Mouse (Mus musculus) heart, postnatal 4 days (tissue): ENCODE measurements around the gene Efcab3. TPM values are rescaled to one million over a fixed set of nuclear protein-coding genes. Genes with fewer than 3 reads are reported as not detected.
A peak's percentile ranks its signal among the peaks of the same experiment; 100 is the strongest.

Source experiments
- DNase-seq: peaks from one replicate; pipeline ENCODE4 v3.0.0; 2021
- total RNA-seq, 2 experiments: library from RNA; stranded (reverse); gene quantifications; 2 replicates each; pipeline ENCODE4 v1.2.3; 2021

Efcab3 gene
- total RNA-seq, 2 experiments from 2014 or later = not detected

DNA sequence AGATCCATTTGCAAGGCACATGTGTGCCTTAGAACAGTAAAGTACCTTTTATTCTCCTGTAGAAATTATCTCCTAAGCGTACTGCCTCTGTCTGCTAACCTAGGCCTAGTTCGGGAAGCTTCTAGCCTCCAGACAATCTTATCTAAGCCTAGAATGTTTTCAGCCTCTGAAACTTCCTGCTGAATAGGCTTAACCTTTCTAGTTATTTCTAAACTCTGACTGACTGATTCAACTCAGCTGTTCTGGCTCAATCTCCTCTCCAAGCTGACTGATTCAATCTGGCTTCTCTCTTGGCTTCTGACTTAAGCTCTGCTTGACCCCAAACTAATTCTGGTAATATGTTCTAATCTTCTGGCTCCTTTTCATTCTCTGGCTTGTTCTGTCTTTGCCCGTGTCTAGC is 86.0 kb downstream of the Efcab3 start:
- no peak for DNase-seq

DNA sequence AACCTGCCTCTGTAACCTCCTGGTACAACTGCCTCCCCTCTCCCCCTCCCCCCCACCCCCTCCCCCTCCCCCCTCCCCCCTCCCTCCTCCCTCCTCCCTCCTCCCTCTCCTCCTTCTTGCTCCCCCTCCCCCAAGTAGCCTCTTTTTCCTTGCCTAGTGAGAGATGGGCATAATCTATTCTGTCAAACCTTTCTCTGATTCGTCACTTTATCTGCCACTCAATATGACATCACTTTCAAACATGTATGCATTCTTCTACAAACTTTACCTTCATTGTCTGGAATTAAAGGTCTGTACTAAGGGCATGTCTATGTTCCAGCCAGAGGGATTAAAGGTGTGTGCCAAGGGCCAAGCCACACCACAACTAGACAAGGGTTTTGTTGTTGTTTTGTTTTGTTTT is 86.4 kb downstream of the Efcab3 start:
- DNase-seq = no peak

DNA sequence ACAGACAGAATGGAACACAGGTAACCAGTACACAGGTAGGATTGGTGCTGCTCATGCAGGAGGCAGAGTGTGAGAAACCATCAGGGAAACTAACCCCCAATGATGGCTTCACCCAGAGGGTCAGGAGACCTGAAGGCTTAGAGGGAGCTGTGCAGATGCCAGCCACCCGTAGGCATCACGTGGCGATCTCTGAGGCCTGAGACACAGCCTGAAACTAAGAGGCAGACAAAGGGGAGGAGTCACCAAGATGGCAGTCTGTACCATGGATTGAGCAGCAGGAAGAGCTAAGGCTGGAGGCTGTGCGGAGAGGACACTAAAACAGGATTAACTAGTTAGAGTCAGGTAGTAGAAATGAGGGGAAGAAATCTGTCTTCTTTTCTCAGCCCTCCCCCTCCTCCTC is 87.3 kb downstream of the Efcab3 start:
- DNase-seq = no peak

DNA sequence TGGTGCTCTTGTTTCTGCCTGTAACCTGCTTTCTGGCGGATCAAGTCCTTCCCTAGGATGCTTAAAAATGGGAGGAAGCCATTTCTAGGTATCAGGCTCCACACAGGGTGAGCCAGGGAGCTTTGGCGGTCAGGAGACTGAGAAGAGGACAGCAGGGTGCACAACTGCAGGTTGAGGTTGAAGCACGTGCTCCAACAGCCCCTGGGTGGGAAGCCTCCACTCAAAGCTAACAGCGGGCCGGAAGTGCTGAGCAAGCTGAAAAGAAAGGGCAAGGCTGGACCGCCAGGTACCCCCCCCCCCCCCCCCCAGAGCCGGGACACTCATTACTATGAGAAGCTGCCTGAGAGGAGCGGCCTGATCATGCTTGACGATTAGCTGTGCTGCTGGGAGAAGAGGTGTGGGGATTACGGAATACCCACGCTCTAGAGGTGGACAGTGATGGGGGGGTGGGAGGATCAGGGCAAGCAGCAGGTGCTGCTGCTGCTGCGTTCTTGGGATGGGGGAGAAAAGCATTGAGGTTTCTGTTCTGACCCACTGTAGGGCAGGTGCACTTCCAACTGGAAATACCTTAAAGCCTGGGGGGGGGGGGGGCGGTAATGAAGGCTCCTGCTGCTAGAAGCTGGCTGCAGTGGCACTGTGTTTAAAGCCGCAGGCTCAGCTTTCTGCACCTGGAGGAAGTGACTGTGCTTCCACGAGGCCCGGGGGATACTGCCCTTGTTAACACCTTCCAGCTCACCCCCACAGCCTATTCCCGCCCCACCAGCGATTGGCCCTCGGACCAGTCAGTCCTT is 88.0 kb downstream of the Efcab3 start:
- DNase-seq = no peak

DNA sequence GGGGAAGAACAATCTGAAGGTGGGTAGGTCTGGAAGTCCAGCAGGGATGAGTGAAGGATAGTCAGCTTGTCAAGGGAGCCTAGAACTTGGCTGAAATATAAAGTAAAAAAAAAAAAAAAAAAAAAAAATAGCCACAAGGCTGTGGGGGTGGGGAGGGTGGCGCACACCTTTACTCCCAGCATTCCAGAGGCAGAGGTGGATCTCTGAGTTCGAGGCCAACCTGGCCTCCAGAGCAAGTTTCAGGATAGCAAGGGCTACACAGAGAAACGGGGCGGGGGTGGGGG is 88.6 kb downstream of the Efcab3 start:
- no peak for DNase-seq

- DNase-seq = no peak
Measured at GRCm38 (mm10) chr11:105152357-105152899, 89.0 kb downstream of the Efcab3 start.

DNA sequence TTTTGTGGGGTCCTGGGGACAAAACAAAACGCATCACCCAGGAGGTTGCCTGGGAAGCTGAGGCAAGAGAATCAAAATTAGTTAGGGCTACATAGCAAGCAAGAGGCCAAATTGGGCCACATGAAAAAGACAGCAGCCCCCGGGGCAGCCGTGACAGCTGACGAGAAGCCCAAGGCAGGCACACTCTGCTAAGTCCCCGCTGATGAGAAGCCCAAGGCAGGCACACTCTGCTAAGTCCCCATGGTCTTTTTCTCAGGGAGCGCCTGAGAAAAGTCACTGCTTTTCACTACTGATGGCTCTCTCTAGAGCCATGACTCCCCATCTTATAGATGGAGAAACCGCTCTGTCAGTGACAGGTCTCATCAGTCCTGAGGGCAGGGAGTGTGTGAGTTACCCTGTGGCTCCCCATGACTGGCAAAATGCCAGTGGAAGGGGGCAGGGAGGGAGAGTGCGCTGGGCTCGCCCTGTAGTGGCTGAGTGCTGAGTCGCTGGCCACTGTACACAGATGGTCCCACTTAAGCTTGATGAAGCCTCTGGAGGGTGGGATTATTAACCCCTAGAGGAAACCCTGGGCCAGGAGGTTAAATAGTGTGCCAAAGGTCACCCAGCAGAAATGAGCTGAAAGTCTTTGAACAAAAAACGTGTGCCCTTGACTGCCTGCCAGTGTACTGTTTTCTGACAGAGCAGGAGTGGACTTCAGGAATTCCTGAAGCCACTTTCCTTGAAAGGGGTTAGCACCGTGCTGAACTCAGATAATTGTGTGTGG is 89.9 kb downstream of the Efcab3 start:
- DNase-seq = peak; percentile 81

DNA sequence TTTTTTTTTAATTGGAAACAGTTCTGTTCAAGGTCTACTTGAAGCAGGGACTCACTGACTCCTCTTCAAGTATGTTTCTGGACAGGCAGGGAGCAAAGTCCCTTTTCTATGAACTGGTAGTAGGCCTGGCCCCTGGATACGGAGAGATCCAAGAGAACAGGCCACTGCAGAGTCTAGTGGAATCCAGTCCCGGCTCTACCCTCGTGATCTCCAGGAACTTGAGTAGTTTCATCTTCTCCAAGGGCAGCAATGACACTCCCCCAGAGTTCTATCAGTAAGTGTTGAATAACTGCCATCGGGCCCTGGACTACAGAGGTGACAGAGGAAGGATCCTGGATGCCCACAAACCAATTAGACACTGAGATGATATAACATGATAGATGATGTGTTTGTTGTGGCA is 92.5 kb downstream of the Efcab3 start:
- DNase-seq = no peak

DNA sequence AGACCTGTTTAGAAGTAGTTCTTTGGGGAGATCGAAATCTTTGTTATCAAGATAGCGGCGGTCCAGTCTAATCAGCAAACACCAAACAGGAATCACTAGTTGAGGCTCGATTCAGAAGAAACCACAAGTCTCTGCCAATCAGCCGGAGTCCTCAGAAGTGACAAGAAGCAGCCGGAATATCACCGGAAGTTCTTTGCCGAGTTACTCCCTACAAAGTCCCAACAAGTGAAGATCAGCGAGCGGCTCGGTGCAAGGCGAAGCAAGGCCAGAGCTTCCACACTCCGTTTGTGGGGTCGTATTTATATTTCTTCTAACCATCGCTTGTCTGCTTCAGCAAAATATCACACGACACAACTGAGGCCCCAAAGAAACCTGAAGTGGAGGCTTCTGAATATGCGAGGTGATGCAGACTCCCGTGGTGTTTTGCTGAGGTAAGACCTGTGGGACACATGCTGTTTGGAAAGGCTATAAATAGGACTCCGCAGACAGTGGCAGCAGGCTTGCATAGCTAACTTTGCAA is 93.4 kb downstream of the Efcab3 start:
- DNase-seq = peak; percentile 25

GRCm38 (mm10) chr11:105158047-105158446 is 94.7 kb downstream of the Efcab3 start:
- DNase-seq = no peak

DNA sequence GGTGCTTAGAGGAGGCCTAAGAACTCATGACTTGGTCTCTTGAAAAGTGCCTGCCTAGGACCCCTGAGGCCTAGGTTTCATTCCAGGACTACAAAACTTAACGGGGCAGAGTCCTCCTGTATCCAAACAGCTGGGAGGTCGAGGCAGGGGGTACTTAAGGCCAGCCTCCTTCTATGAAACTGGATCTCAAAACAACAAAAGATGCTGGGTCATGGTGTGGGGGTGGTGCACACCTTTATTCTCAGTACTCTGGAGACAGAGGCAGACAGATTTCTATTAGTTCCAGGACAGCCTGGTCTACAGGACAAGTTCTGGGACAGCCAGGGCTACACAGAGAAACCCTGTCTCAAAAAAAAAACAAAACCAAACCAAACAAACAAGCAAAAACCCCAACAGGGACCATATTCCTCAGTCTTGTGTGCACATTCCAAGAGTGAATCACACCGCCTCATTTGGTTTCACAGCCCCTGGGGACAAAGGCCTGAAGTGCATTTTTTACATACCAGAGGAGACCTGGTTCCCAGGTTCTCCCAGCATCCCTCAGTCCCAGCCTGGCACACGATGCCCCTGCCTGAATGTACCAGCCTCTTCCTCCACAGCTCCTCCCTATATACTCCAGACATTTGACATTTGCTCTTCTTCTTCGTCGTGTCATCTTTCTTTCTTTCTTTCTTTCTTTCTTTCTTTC is 96.4 kb downstream of the Efcab3 start:
- DNase-seq = no peak

GRCm38 (mm10) chr11:105161411-105161810 is 98.0 kb downstream of the Efcab3 start:
- no peak for DNase-seq

DNA sequence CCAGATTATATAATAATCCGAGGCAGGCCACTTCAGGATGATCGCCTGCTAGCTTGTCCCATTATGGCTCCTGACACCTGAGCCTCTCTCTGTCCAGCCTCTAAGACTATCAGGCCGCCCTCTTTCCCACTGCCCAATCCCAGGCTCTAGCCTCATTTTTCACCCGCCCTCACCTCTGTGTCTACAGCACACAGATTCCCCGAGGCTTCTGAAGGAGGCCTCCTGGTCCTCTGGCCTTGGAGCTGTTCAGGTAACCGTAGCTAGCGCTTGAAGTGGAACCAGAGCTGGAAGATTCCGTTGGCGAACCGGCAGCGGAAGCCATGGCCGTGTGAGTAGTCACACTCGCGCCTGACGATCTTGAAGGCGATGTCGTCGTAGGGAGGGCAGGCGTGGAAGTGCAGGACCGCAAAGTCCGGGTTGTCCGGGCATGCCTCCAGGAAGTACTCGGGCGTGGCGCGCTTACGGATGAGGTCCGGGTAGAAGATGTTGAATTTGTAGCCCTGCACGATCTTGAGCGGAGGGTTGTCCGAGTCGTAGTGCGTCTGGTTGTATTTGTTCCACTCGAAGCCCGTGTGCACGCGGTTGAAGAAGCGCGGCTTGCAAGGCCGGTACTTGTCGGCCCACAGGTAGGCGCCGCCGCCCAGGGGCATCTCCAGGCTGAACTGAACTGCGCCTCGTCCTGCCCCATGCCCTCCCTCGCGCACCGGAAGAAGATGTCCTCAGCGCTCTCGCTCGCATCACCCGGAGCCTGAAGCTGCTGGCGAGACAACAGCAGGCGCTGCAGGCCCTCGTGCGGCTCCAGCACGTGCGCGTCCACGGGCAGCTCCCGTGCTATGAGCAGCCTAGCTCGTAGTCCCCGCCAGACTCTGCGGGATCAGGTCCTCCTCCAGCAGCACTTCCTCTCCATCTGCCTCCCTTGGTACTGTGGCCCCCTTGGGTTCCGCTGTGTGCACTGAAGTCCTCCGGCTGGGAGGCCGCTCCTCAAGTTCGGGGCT is 101.4 kb downstream of the Efcab3 start:
- DNase-seq = no peak

DNA sequence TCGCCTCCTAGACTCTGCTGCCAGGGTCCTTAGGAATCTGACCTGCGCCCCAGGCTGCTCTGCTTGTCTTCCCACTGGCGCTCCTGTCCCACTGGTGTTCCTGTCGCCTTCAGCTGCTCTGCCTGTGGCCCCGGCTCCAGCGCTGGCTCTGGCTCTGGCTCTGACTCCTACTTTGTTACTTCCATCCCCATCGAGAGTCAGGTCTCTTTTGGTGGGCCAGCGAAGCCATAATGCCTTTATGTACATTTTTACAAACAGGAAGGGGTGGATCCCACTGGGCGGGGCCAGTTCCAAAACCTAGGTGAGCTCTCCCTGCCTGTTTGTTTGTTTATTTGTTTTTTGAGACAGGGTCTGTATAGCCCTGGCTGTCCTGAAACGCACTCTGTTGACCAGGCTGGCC is 103.4 kb downstream of the Efcab3 start:
- no peak for DNase-seq

Other genes starting within 250 kb of the Efcab3 start
- 10 to 100 TPM; 16.2 TPM for gene Mettl2, start 62.8 kb downstream of the Efcab3 start, total RNA-seq
- gene Gm10842, start 83.3 kb downstream of the Efcab3 start, total RNA-seq = not detected
- gene Tlk2, start 115.2 kb downstream of the Efcab3 start, total RNA-seq = 10 to 100 TPM; 51.2 to 52.0 TPM
- 10 to 100 TPM; 31.5 to 32.8 TPM for gene Mrc2, start 229.1 kb downstream of the Efcab3 start, total RNA-seq